Mouse (Mus musculus) erythroblast, embryonic 14.5 days (primary cell): ENCODE results near the gene 2810006K23Rik. TPM values are rescaled to one million over a fixed set of nuclear protein-coding genes. Genes with fewer than 3 reads are reported as not detected.

Experiments used
- H3K27me3 ChIP-seq: 2 replicates; pipeline ENCODE4 v1.6.1; 2012; ENCODE audit warnings: inconsistent platforms; ENCODE audit not compliant: control insufficient read depth
- H3K36me3 ChIP-seq: 2 replicates; pipeline ENCODE4 v1.6.1; 2012; ENCODE audit warnings: mild to moderate bottlenecking, inconsistent platforms; ENCODE audit not compliant: control insufficient read depth
- H3K4me1 ChIP-seq: 2 replicates; pipeline ENCODE4 v1.6.1; 2012; ENCODE audit warnings: inconsistent platforms; ENCODE audit not compliant: control insufficient read depth
- H3K4me3 ChIP-seq: replicated peaks from 2 replicates; pipeline ENCODE3; 2012; ENCODE audit warnings: moderate library complexity, mild to moderate bottlenecking, inconsistent platforms
- H3K9me3 ChIP-seq: 2 replicates; pipeline ENCODE4 v1.6.1; 2012; ENCODE audit warnings: low read length, inconsistent platforms, mixed read lengths; ENCODE audit not compliant: control insufficient read depth
- GATA1 ChIP-seq: IDR thresholded peaks from 2 replicates; pipeline ENCODE4 v1.6.1; 2012; ENCODE audit warnings: low read length, inconsistent platforms, mixed read lengths
- TAL1 ChIP-seq: IDR thresholded peaks from 3 replicates; pipeline ENCODE4 v1.6.1; 2012; ENCODE audit warnings: low read length, inconsistent platforms, mixed read lengths
- polyA plus RNA-seq: library from polyadenylated mRNA; stranded (reverse); fragments of >175 nt; gene quantifications from 2 replicates; pipeline ENCODE4 v1.2.3, GENCODE M21; 2012

2810006K23Rik gene
- polyA plus RNA-seq, 1 experiment: 0.36 TPM

- Histone ChIP-seq H3K36me3 (peaks cover 85% of the 10 kb centered on the region), H3K9me3 (peaks cover 9% of the 10 kb centered on the region), H3K27me3 (no peaks in the 10 kb centered on the region), H3K4me3 (no peak overlapping the region), H3K4me1 (no peaks in the 10 kb centered on the region)
- TF ChIP-seq GATA1: no peak
Measured at GRCm38 (mm10) chr5:124309155-124309554, 18.7 kb upstream of the 2810006K23Rik start.

- no peak for TF ChIP-seq TAL1
- TF ChIP-seq GATA1: no peak
- no peaks in the 10 kb centered on the region for H3K27me3 ChIP-seq
- no peak overlapping the region for H3K4me3 ChIP-seq
- peaks cover 91% of the 10 kb centered on the region for H3K36me3 ChIP-seq
- no peaks in the 10 kb centered on the region for H3K4me1 ChIP-seq
- H3K9me3 ChIP-seq: peaks cover 9% of the 10 kb centered on the region
Measured at GRCm38 (mm10) chr5:124310091-124310490, 17.8 kb upstream of the 2810006K23Rik start.

GRCm38 (mm10) chr5:124315498-124315897 lies 12.4 kb upstream of the 2810006K23Rik start:
- Histone ChIP-seq H3K27me3 (no peaks in the 10 kb centered on the region), H3K36me3 (peaks cover 90% of the 10 kb centered on the region), H3K4me1 (peaks cover 15% of the 10 kb centered on the region), H3K4me3 (no peak overlapping the region), H3K9me3 (peaks cover 9% of the 10 kb centered on the region)
- no peak for TF ChIP-seq GATA1
- no peak for TF ChIP-seq TAL1

GRCm38 (mm10) chr5:124315941-124316340 lies 11.9 kb upstream of the 2810006K23Rik start:
- no peak for TF ChIP-seq TAL1
- no peak for TF ChIP-seq GATA1
- Histone ChIP-seq H3K36me3 (peaks cover 90% of the 10 kb centered on the region), H3K27me3 (no peaks in the 10 kb centered on the region), H3K9me3 (peaks cover 9% of the 10 kb centered on the region), H3K4me1 (peaks cover 15% of the 10 kb centered on the region), H3K4me3 (no peak overlapping the region)

GRCm38 (mm10) chr5:124317648-124318047 lies 10.2 kb upstream of the 2810006K23Rik start:
- H3K36me3 ChIP-seq: peaks cover 88% of the 10 kb centered on the region
- H3K9me3 ChIP-seq: peaks cover 2% of the 10 kb centered on the region; the same call in 1 of the 2 replicates
- H3K27me3 ChIP-seq: no peaks in the 10 kb centered on the region
- TF ChIP-seq TAL1 (0 out of 3 replicates have a peak, but pooled peaks have one; percentile 15), GATA1 (no peak)
- peaks cover 15% of the 10 kb centered on the region for H3K4me1 ChIP-seq
- H3K4me3 ChIP-seq: no peak overlapping the region

- Histone ChIP-seq H3K36me3 (peaks cover 26% of the 10 kb centered on the region), H3K27me3 (no peaks in the 10 kb centered on the region), H3K4me3 (peak overlapping the region; percentile 72), H3K9me3 (no peaks in the 10 kb centered on the region), H3K4me1 (peaks cover 34% of the 10 kb centered on the region)
- TF ChIP-seq TAL1 (no peak), GATA1 (no peak)
Measured at GRCm38 (mm10) chr5:124326829-124327228, 1.1 kb upstream of the 2810006K23Rik start.

- TF ChIP-seq TAL1 (no peak), GATA1 (no peak)
- Histone ChIP-seq H3K9me3 (no peaks in the 10 kb centered on the region), H3K36me3 (peaks cover 1% of the 10 kb centered on the region), H3K27me3 (no peaks in the 10 kb centered on the region), H3K4me3 (no peak overlapping the region), H3K4me1 (peaks cover 33% of the 10 kb centered on the region)
Measured at GRCm38 (mm10) chr5:124330086-124330485, 2.2 kb downstream of the 2810006K23Rik start.

- H3K36me3 ChIP-seq: peaks cover 8% of the 10 kb centered on the region
- no peak for TF ChIP-seq GATA1
- no peak for TF ChIP-seq TAL1
Measured at GRCm38 (mm10) chr5:124334392-124334791, 6.5 kb downstream of the 2810006K23Rik start.

GRCm38 (mm10) chr5:124337103-124337502 lies 9.2 kb downstream of the 2810006K23Rik start:
- Histone ChIP-seq H3K9me3 (no peaks in the 10 kb centered on the region), H3K27me3 (no peaks in the 10 kb centered on the region), H3K36me3 (peaks cover 12% of the 10 kb centered on the region), H3K4me3 (no peak overlapping the region), H3K4me1 (no peaks in the 10 kb centered on the region; the same call in none of the 2 replicates)
- TF ChIP-seq TAL1: no peak
- no peak for TF ChIP-seq GATA1

More at GRCm38 (mm10) chr5:124334392-124334791, 6.5 kb downstream of the 2810006K23Rik start:
- H3K4me1 ChIP-seq: peaks cover 4% of the 10 kb centered on the region
- no peak overlapping the region for H3K4me3 ChIP-seq
- H3K9me3 ChIP-seq: no peaks in the 10 kb centered on the region
- no peaks in the 10 kb centered on the region for H3K27me3 ChIP-seq

- no peaks in the 10 kb centered on the region; the same call in none of the 2 replicates for H3K4me1 ChIP-seq
- TF ChIP-seq TAL1 (no peak), GATA1 (no peak)
- H3K36me3 ChIP-seq: peaks cover 12% of the 10 kb centered on the region
- no peak overlapping the region for H3K4me3 ChIP-seq
- no peaks in the 10 kb centered on the region for H3K9me3 ChIP-seq
- no peaks in the 10 kb centered on the region for H3K27me3 ChIP-seq
Measured at GRCm38 (mm10) chr5:124337909-124338308, 10.0 kb downstream of the 2810006K23Rik start.
